ENCODE assay signal across 25 mouse cellular contexts in the genomic region with DNA sequence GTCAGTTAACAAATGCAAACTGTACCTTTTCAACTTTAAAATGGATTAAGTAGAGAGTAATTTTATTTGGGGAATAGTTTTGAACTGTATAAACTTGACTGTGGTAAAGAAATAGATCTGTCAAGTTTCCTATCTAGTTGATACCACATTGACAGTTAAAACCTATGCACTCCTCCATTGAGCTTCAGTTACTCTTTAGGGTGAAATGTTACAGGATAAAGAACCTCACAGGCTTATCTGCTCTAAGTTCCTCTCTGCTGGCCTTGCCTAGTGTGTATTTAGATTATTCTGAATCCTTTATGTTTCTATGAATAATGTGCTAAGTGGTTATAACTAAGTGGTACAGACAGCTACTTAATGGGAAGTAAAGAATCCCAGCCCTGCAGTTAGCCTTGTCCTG.
"Had no signal": no experiment of that assay in that cellular context is flagged by ENCODE, and none has a peak within 500 bp of the region (broad histone marks: within the 10 kb centered on the region; RNA-seq: fewer than 3 reads in every experiment).

No protein-coding gene starts in this region.

- H3K36me3 ChIP-seq: hindbrain, embryonic 15.5 days had no signal

- H3K9me3 ChIP-seq: heart, embryonic 13.5 days; heart, embryonic 15.5 days; hindbrain, embryonic 13.5 days; hindbrain, embryonic 15.5 days; kidney, embryonic 15.5 days; limb, embryonic 13.5 days; limb, embryonic 15.5 days; liver, embryonic 13.5 days had no signal

- H3K4me3 ChIP-seq: heart, adult 2 months; heart, embryonic 13.5 days; heart, embryonic 15.5 days; hindbrain, embryonic 13.5 days; hindbrain, embryonic 15.5 days; kidney, embryonic 15.5 days; limb, embryonic 13.5 days; limb, embryonic 15.5 days had no signal

- H3K9ac ChIP-seq: heart, embryonic 15.5 days; hindbrain, embryonic 13.5 days; hindbrain, embryonic 15.5 days; kidney, embryonic 15.5 days; limb, embryonic 13.5 days; limb, embryonic 15.5 days; liver, embryonic 13.5 days had no signal

- DNase-seq: gastrocnemius, postnatal 14 days; gastrocnemius, postnatal 36 days; heart, adult 2 months; heart, postnatal 14 days; heart, postnatal 36 days; kidney, adult 11 months; kidney, adult 2 months; kidney, adult 9 months; kidney, postnatal 14 days; kidney, postnatal 36 days; layer of hippocampus, adult 9-11 months; layer of hippocampus, postnatal 36 days; left cerebral cortex, postnatal 4 days; liver, embryonic 13.5 days had no signal

- ATAC-seq: hindbrain, postnatal 0 days; intestine, embryonic 16.5 days had no signal

- H3K27ac ChIP-seq: heart, adult 2 months; heart, embryonic 13.5 days; heart, embryonic 15.5 days; hindbrain, embryonic 13.5 days; hindbrain, embryonic 15.5 days; hindbrain, postnatal 0 days; kidney, embryonic 15.5 days; kidney, postnatal 0 days; limb, embryonic 13.5 days; limb, embryonic 15.5 days; liver, embryonic 13.5 days had no signal

- H3K4me2 ChIP-seq: heart, embryonic 11.5 days; heart, embryonic 13.5 days; heart, embryonic 15.5 days; hindbrain, embryonic 13.5 days; kidney, embryonic 15.5 days; limb, embryonic 15.5 days had no signal

- H3K27me3 ChIP-seq: heart, embryonic 13.5 days; heart, embryonic 15.5 days; hindbrain, embryonic 13.5 days; hindbrain, embryonic 15.5 days; kidney, embryonic 15.5 days; limb, embryonic 13.5 days; limb, embryonic 15.5 days; liver, embryonic 13.5 days had no signal
